Mouse (Mus musculus) hindbrain, embryonic 12.5 days (tissue): Measurements from ENCODE around the gene Mapk8ip3. TPM values are rescaled to one million over a fixed set of nuclear protein-coding genes. Genes with fewer than 3 reads are reported as not detected.
"Not testable (repeated sequence)": the region's sequence is repeated elsewhere in the genome, so short reads cannot be mapped to it uniquely, and the experiment has no call there.

Experiments
- ATAC-seq: fragments of 200-750 bp; cut with Nextera tagmentation; 2 replicates; pipeline ENCODE4 v1.8.0; 2017; ENCODE audit warnings: moderate TSS enrichment; ENCODE audit not compliant: low FRiP score
- H3K27ac ChIP-seq: fragments of 300-500 bp; sonication (generic); 2 replicates; pipeline ENCODE4 v1.5.1; 2016; ENCODE audit warnings: mild to moderate bottlenecking
- H3K27me3 ChIP-seq: fragments of 300-500 bp; sonication (generic); 2 replicates; pipeline ENCODE4 v1.6.1; 2016; ENCODE audit warnings: mild to moderate bottlenecking
- H3K36me3 ChIP-seq: fragments of 300-500 bp; sonication (generic); 2 replicates; pipeline ENCODE4 v1.6.1; 2016; ENCODE audit warnings: mild to moderate bottlenecking
- H3K4me1 ChIP-seq: fragments of 300-500 bp; sonication (generic); 2 replicates; pipeline ENCODE4 v1.6.1; 2016
- H3K4me2 ChIP-seq: fragments of 300-500 bp; sonication (generic); replicated peaks from 2 replicates; pipeline ENCODE4 v1.6.1; 2016; ENCODE audit warnings: mild to moderate bottlenecking
- H3K4me3 ChIP-seq: fragments of 300-500 bp; sonication (generic); 2 replicates; pipeline ENCODE4 v1.5.1; 2016; ENCODE audit warnings: mild to moderate bottlenecking
- H3K9ac ChIP-seq: fragments of 300-500 bp; sonication (generic); 2 replicates; pipeline ENCODE4 v1.6.1; 2016; ENCODE audit warnings: mild to moderate bottlenecking, moderate library complexity
- H3K9me3 ChIP-seq: fragments of 300-500 bp; sonication (generic); replicated peaks from 2 replicates; pipeline ENCODE4 v1.6.1; 2016; ENCODE audit warnings: mild to moderate bottlenecking
- WGBS: fragments of 180-500 bp; shearing (Covaris S2); methylation state at CpG from one replicate; pipeline ENCODE4 v1.1.7; 2016; 5-methylcytosine and 5-hydroxymethylcytosine counted together
- polyA plus RNA-seq: library from polyadenylated mRNA; unstranded; fragments of >200 nt; fragmentation: Nextera tagmentation; extraction: Ambion mirVana; gene quantifications from 2 replicates; pipeline ENCODE4 v1.2.1, GENCODE M21; 2016

The Mapk8ip3 gene
- polyA plus RNA-seq = 84.7 and 86.0 TPM in 2 replicates

DNA sequence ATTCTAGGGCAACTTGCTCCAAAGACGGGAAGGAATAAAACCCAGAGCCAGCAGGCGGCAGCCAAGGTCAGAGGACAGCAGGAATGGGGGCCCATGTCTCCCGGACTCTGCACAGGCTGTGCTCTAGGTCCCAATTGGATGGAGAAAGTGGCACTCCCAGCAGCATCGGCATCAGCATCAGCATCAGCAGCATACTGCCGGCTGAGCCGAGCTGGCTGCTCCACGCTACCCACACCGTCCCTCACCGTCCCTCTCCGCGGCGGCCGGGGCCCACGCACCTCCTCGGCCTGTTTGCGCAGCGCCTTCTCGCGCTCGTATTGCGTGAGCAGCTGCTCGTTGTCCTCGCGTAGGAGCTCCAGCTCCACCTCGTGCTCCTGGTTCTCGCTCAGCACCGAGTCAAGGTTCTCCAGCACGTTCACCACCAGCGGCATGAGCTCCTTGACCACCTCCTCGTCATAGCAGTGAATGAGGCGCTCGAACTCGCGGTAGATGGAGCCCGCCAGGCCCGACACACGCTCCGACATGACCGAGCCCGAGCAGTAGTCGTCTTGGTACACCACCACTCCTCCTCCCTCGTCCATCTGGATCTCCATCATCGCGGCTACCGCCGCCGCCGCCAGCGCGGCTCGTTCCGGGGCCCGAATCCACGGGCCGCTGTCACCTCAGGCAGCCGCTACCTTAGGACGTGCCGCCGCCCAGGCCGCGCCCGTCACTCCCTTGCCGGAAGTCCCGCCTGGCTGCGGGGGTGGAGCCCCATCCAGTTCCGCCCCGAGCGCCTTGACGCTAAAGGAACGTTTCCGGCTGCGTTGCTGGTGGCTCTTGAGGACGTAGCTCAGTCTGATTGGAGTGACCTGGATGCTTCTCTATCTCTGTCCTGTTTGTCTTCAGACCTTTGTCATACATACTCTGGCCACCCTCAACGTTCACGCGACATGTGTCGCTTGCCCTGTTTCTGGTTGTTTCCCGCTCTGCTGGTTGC lies at the start of gene Mapk8ip3:
TSS of gene Mapk8ip3 (minus strand) at position 719 of the 979 bp plus-strand sequence.
- Histone ChIP-seq H3K36me3 (0 out of 2 replicates have a peak, but pooled peaks cover 4% of the 10 kb centered on the region), H3K9me3 (no peaks in the 10 kb centered on the region), H3K9ac (peak within 1 kb of the TSS; percentile 86), H3K4me2 (peak within 1 kb of the TSS; percentile 78), H3K27ac (peak within 1 kb of the TSS; percentile 90), H3K4me3 (peak within 1 kb of the TSS; percentile 79), H3K4me1 (peaks cover 24% of the 10 kb centered on the region), H3K27me3 (no peaks in the 10 kb centered on the region)
- ATAC-seq = peak; percentile 97
- under 1% methylated on average over 78 of the region's 78 CpGs for WGBS

DNA sequence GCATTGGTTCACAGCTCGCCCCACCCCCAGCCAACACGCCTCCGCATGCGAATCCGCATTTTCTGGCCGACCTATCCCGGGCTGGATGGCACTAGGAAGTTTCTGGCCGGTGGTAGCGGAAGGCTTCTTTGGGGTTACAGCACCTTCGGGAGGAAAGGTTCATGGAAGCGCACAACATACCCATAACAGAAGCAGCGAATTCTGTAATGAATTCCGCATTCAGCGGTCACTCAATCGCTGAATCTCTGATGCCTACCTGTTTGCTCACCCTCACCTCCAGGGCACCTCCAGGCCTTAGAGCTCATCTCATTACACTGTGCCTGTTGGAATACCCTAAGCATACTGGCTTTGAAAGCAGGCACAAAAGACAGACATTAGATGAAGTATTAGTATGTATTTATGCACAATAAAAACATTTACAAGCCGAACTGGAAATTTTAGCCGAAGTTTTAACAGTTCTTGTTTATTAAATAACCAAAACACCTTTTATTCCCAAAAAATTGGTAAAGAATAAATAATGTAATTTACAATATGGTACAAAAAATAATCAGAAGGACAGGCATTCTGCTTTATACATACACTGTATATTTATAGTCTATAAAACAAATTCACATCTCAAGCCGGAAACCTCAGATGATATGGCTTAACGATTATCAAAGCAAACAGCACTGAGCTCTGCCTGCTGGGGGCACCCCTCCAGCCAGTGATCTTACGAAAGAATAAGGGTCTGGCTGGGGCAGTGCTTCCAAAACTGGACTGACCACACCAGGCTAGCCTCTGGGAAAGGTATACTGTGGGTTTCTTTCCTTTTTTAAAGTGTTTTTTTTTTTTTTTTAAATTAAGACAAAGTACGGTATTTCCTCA lies 24.3 kb upstream of the Mapk8ip3 start:
- WGBS = 18% methylated on average over 21 of the region's 21 CpGs
- H3K36me3 ChIP-seq = peaks cover 45% of the 10 kb centered on the region
- no peaks in the 10 kb centered on the region for H3K9me3 ChIP-seq
- H3K27me3 ChIP-seq = no peaks in the 10 kb centered on the region
- peak overlapping the region; percentile 71 for H3K4me3 ChIP-seq
- peak overlapping the region; percentile 35; the same call in 1 of the 2 replicates for H3K27ac ChIP-seq
- H3K4me1 ChIP-seq = peaks cover 14% of the 10 kb centered on the region
- 0 out of 2 replicates have a peak overlapping the region, but pooled peaks have one; percentile 28 for H3K9ac ChIP-seq
- ATAC-seq = peak; percentile 48
- H3K4me2 ChIP-seq = peak overlapping the region; percentile 61

DNA sequence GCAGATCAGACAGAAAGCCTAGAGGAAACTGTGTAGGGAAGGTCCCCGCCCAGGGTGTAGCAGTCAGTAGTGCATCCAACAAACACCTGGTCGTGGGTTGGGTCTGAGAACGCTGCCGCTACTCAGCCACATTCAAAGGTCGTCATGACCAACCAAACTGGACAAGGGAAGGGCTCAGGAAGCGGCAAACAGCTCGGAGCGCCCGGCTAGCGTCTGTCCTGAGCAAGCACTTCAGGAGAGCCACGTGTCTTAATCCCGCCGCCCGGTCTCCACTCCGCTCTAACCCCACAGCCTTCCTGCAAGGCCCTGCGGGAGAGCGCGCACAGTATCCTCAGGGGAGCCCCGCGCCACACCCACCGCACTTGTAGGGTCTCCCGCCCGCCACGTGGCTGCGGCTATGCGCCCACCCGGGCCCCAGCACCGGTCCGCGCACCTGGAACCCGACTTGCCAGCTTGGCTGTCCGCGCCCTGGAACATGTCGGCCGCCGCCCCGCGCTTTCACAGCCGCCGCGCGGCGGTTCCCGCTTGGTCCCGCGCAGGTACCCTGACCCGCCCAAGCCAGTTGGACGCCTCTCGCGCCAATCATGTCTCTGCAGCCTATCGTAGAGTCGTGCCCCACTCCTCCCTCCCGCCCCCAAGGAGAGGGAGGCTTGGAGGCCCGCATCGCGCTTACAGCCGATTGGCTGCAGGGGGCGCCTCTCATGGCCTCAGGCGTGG lies 23.5 kb upstream of the Mapk8ip3 start, which contains the start of gene Jpt2:
TSS of gene Jpt2 (minus strand) at position 555 of the 717 bp plus-strand sequence.
- Histone ChIP-seq H3K9ac (peak within 1 kb of the TSS; percentile 76), H3K4me2 (peak within 1 kb of the TSS; percentile 61), H3K27ac (peak within 1 kb of the TSS; percentile 90), H3K9me3 (no peaks in the 10 kb centered on the region), H3K4me3 (peak within 1 kb of the TSS; percentile 71), H3K27me3 (no peaks in the 10 kb centered on the region), H3K4me1 (peaks cover 14% of the 10 kb centered on the region), H3K36me3 (peaks cover 45% of the 10 kb centered on the region)
- under 1% methylated on average over 59 of the region's 59 CpGs for WGBS
- ATAC-seq = peak; percentile 100

DNA sequence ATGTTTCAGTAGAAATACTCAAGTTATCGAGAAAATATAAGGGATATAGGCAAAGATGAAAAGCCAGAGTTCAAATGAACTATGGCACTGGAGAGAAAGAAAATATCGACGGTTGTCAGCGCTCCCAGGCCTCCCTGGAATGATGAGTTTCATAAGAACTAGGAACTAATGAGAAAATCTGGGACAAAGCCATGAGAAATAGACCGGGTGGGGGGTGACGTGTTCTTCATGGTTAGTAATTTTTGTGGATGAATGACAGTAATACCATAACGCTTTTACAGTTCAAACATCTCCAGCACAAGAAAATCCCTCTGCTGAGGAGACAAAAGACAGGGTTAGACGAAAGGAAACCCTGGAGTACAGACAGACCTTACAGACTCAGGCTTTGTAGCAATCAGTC lies 22.6 kb upstream of the Mapk8ip3 start:
- H3K9ac ChIP-seq = peak overlapping the region; percentile 76
- H3K4me1 ChIP-seq = peaks cover 14% of the 10 kb centered on the region
- no peak for ATAC-seq
- H3K9me3 ChIP-seq = no peaks in the 10 kb centered on the region
- H3K4me2 ChIP-seq = peak overlapping the region; percentile 61
- WGBS = 50% methylated on average over 8 of the region's 8 CpGs
- no peaks in the 10 kb centered on the region for H3K27me3 ChIP-seq
- peaks cover 42% of the 10 kb centered on the region for H3K36me3 ChIP-seq
- peak overlapping the region; percentile 71 for H3K4me3 ChIP-seq
- H3K27ac ChIP-seq = no peak overlapping the region

DNA sequence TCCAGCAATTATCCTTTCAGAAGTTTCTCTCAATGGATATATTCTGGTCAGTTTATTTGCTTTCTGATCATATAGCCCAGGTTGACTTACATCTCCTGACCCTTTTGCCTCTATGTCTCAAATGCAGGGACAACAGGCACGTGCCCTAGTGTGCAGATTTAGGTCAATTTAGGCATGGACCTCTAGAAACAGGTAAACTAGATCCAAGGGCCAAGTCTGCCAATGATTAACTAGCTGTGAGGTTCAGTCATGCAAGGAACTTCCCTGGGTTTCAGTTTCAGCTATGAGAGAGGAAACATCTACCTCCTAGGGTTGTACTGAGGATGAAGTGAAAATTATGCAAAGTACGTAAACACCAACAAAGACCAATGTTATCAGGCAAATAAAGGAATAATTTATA lies 16.5 kb upstream of the Mapk8ip3 start:
- no peak overlapping the region for H3K9ac ChIP-seq
- no peaks in the 10 kb centered on the region for H3K9me3 ChIP-seq
- no peak overlapping the region for H3K4me2 ChIP-seq
- ATAC-seq = no peak
- 93% methylated on average over 2 of the region's 2 CpGs for WGBS
- no peaks in the 10 kb centered on the region for H3K4me1 ChIP-seq
- H3K4me3 ChIP-seq = no peak overlapping the region
- no peak overlapping the region for H3K27ac ChIP-seq
- H3K36me3 ChIP-seq = peaks cover 49% of the 10 kb centered on the region
- no peaks in the 10 kb centered on the region for H3K27me3 ChIP-seq

DNA sequence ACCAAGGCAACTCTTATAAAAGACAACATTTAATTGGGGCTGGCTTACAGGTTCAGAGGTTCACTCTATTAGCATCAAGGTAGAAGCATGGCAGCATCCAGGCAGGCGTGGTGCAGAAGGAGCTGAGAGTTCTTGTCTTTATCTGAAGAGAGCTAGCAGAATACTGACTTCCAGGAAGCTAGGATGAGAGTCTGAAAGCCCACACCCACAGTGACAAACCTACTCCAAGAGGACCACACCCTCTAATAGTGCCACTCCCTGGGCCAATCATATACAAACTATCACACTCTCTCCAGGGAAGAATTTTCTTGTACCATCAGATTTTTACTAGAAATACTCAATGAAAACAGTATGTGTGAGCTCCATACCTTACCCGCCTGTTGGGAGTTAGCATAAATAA lies 13.9 kb upstream of the Mapk8ip3 start:
- H3K4me2 ChIP-seq = no peak overlapping the region
- no peak overlapping the region for H3K4me3 ChIP-seq
- 89% methylated on average over 2 of the region's 2 CpGs for WGBS
- H3K9ac ChIP-seq = no peak overlapping the region
- H3K27ac ChIP-seq = no peak overlapping the region
- H3K36me3 ChIP-seq = peaks cover 70% of the 10 kb centered on the region
- no peaks in the 10 kb centered on the region for H3K27me3 ChIP-seq
- H3K4me1 ChIP-seq = no peaks in the 10 kb centered on the region
- ATAC-seq = no peak
- no peaks in the 10 kb centered on the region for H3K9me3 ChIP-seq

DNA sequence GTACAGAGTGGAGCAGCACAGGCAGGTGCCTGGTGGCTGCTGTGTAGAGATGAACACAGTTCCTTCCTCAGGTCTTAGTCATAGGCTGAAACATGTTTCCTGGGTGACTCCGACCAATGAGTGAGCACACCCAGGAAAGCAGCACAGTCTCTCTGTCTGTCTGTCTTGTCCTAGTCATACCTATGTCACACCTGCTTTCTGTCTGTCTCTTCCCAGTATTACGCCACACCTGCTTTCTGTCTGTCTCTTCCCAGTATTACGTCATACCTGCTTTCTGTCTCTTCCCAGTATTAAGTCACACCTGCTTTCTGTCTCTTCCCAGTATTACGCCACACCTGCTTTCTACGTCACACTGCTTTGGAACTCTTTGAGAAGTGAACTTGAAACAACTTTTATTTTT lies 11.4 kb upstream of the Mapk8ip3 start:
- no peaks in the 10 kb centered on the region for H3K27me3 ChIP-seq
- no peak overlapping the region for H3K9ac ChIP-seq
- no peak for ATAC-seq
- 96% methylated on average over 5 of the region's 5 CpGs for WGBS
- H3K4me3 ChIP-seq = no peak overlapping the region
- no peaks in the 10 kb centered on the region for H3K9me3 ChIP-seq
- H3K4me1 ChIP-seq = no peaks in the 10 kb centered on the region
- no peak overlapping the region for H3K4me2 ChIP-seq
- peaks cover 75% of the 10 kb centered on the region for H3K36me3 ChIP-seq
- H3K27ac ChIP-seq = no peak overlapping the region

DNA sequence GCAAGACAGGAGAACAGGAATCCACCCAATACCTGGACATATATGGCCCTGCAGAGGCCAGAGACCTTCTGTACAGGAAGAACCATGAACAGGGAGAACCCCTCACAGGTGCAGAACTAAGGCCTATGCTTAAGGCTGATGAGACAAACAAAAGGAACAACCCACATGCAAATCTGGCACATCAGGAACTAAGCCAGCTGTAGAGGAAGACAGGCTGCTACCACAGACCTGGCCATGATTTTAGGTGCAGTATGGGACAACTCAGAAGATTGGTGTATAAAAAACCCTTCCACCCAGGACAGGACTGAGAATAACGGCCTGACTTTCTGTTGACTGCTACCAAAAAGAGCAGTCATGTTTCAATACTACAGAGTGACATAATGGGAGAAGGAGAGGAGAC lies 6.8 kb upstream of the Mapk8ip3 start:
- peaks cover 56% of the 10 kb centered on the region for H3K36me3 ChIP-seq
- H3K9ac ChIP-seq, H3K4me3 ChIP-seq, H3K4me1 ChIP-seq, ATAC-seq, H3K27me3 ChIP-seq, H3K4me2 ChIP-seq, H3K9me3 ChIP-seq, H3K27ac ChIP-seq: not testable (repeated sequence)
- 91% methylated on average over 1 of the region's 1 CpGs for WGBS

DNA sequence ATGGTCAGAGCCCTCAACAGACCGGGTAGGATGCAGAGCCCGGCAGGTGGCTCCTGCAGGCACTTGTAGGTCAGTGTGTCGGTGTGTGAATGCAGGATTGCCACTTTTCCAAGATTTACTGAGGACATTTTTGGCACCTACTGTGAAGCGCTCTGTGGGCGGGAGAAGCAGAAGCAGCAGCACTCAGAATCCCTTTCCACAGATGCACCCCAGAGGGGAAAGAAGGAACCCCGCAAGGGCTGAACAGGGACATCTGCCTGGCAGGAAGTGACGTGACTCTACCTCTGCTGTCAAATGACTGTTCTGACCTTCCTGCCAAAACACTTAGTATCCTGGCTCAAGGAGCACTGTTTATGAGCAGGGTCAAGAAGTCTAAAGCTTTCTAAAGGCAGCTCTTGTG lies 6.3 kb upstream of the Mapk8ip3 start:
- Histone ChIP-seq H3K36me3 (peaks cover 50% of the 10 kb centered on the region), H3K9ac (no peak overlapping the region), H3K4me3 (no peak overlapping the region), H3K9me3 (no peaks in the 10 kb centered on the region), H3K4me2 (no peak overlapping the region), H3K27me3 (no peaks in the 10 kb centered on the region), H3K27ac (no peak overlapping the region), H3K4me1 (no peaks in the 10 kb centered on the region)
- no peak for ATAC-seq
- WGBS = 92% methylated on average over 7 of the region's 7 CpGs

DNA sequence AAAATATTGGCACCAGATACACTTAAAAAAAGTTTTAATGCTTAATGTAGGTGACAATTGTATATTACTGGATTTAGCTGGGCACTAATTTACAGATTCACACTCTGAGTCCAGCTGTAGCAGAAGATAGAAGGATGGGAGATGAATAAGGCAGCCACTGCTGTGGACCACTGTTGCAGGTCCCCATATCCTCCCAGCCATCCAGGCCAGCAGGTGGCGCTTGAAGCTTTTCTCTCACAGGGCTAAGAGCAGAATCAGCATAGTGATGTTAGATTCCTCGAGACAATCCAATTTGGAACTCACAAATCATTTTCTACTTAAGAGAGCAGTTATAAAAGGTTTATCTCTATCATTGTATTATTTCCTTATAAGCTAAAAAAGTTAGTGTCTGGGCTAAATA lies 5.7 kb upstream of the Mapk8ip3 start:
- H3K4me1 ChIP-seq, H3K9me3 ChIP-seq, H3K27ac ChIP-seq, H3K4me3 ChIP-seq, H3K9ac ChIP-seq, H3K4me2 ChIP-seq, H3K27me3 ChIP-seq, ATAC-seq: not testable (repeated sequence)
- WGBS = 28% methylated on average over 2 of the region's 2 CpGs
- H3K36me3 ChIP-seq = peaks cover 44% of the 10 kb centered on the region

DNA sequence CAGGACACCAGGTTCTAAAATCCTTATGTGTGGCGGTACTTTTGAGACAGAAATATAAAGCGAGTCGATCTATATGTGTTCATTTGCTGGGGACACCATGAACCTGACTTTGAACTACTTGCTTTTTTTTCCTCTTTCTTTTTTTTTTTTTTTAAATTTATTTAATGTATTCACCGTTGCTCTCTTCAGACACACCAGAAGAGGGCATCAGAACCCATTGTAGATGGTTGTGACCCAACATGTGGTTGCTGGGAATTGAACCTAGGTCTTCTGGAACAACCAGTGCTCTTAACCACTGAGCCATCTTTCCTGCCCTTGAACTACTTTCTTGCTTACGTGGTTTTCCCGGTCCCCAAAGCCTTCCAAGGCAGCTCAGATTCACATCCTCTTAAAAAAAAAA lies 489 bp upstream of the Mapk8ip3 start:
- no peaks in the 10 kb centered on the region for H3K9me3 ChIP-seq
- peak overlapping the region; percentile 86 for H3K9ac ChIP-seq
- no peaks in the 10 kb centered on the region for H3K27me3 ChIP-seq
- H3K36me3 ChIP-seq = 0 out of 2 replicates have a peak, but pooled peaks cover 4% of the 10 kb centered on the region
- H3K4me2 ChIP-seq = peak overlapping the region; percentile 78
- ATAC-seq = no peak; the same call in 1 of the 2 replicates
- peaks cover 24% of the 10 kb centered on the region for H3K4me1 ChIP-seq
- H3K4me3 ChIP-seq = peak overlapping the region; percentile 79
- H3K27ac ChIP-seq = peak overlapping the region; percentile 90
- WGBS = 46% methylated on average over 6 of the region's 6 CpGs
